Mouse (Mus musculus) thymus, adult 2 months (tissue): ENCODE results near the gene Rps10. TPM values are rescaled to one million over a fixed set of nuclear protein-coding genes. Genes with fewer than 3 reads are reported as not detected.

ENCODE experiments used
- DNase-seq: peaks from one replicate; pipeline ENCODE4 v3.0.0; 2021
- H3K27ac ChIP-seq: fragments of 200-500 bp; 2 replicates; pipeline ENCODE4 v1.5.1; 2012; ENCODE audit warnings: low read length, control low read depth; ENCODE audit not compliant: control insufficient read depth, insufficient read depth
- H3K27me3 ChIP-seq: fragments of 200-500 bp; 2 replicates; pipeline ENCODE4 v1.6.1; 2012; ENCODE audit warnings: mild to moderate bottlenecking, low read length, moderate library complexity, mixed read lengths; ENCODE audit not compliant: control insufficient read depth, insufficient read depth
- H3K36me3 ChIP-seq: fragments of 200-500 bp; 2 replicates; pipeline ENCODE4 v1.6.1; 2012; ENCODE audit warnings: mild to moderate bottlenecking, low read length, moderate library complexity; ENCODE audit not compliant: control insufficient read depth, insufficient read depth
- H3K4me1 ChIP-seq: fragments of 200-500 bp; replicated peaks from 2 replicates; pipeline ENCODE4 v1.6.1; 2012; ENCODE audit warnings: low read length; ENCODE audit not compliant: control insufficient read depth, insufficient read depth
- H3K4me3 ChIP-seq: fragments of 200-500 bp; 2 replicates; pipeline ENCODE4 v1.5.1; 2012; ENCODE audit warnings: mild to moderate bottlenecking, low read length, control low read depth, moderate library complexity; ENCODE audit not compliant: control insufficient read depth, insufficient read depth
- CTCF ChIP-seq: fragments of 200-500 bp; IDR thresholded peaks from 2 replicates; pipeline ENCODE4 v1.5.1; 2012; ENCODE audit warnings: mild to moderate bottlenecking, control low read depth, low read length, moderate library complexity, borderline replicate concordance; ENCODE audit not compliant: control insufficient read depth, poor library complexity, insufficient read depth; ENCODE audit errors: extremely low read depth
- POLR2A ChIP-seq: fragments of 200-500 bp; IDR thresholded peaks from 2 replicates; pipeline ENCODE4 v1.6.1; 2012; ENCODE audit warnings: mild to moderate bottlenecking, low read length, control low read depth, moderate library complexity; ENCODE audit not compliant: control insufficient read depth, poor library complexity, insufficient read depth; ENCODE audit errors: extremely low read depth
- WGBS: fragments of 180-500 bp; shearing (Covaris S2); methylation state at CpG from one replicate; pipeline ENCODE4 v1.1.7; 2018; 5-methylcytosine and 5-hydroxymethylcytosine counted together
- polyA plus RNA-seq: library from polyadenylated mRNA; depleted of rRNA; stranded (reverse); fragments of >200 nt; gene quantifications from 2 replicates; pipeline ENCODE4 v1.2.3, GENCODE M21; 2012

Rps10 gene
- polyA plus RNA-seq, 1 experiment = 2,025 TPM

- 93% methylated on average over 7 of the region's 7 CpGs for WGBS
- no peak overlapping the region for H3K4me3 ChIP-seq
- no peak for TF ChIP-seq POLR2A
- no peak for TF ChIP-seq CTCF
- DNase-seq = no peak
- no peaks in the 10 kb centered on the region for H3K4me1 ChIP-seq
- no peak overlapping the region for H3K27ac ChIP-seq
- H3K27me3 ChIP-seq = no peaks in the 10 kb centered on the region
- no peaks in the 10 kb centered on the region for H3K36me3 ChIP-seq
These were observed 39.8 kb upstream of the Rps10 start for GRCm38 (mm10) chr17:27676270-27676669.

DNA sequence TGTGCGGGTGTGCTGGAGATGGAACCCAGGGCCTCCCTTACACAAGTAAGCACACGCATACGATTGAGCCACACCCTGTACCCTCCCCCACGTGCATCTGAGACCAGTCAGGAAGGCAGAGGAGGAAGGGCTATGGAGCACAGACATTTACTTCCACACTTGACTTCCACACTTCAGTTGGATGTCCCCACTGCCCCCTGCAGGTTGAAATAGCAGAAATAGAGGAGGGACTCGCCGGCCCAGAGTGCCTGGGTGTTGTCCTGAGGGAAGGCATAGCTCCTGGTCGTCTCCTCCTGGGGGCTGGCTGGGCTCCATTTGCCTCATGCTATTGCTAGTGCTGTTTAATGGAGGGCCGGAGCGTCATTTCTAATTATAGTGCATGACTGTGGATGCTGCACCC is 39.0 kb upstream of the Rps10 start:
- 65% methylated on average over 9 of the region's 9 CpGs for WGBS
- TF ChIP-seq POLR2A (no peak), CTCF (no peak)
- Histone ChIP-seq H3K36me3 (no peaks in the 10 kb centered on the region), H3K27me3 (no peaks in the 10 kb centered on the region), H3K27ac (no peak overlapping the region), H3K4me3 (no peak overlapping the region), H3K4me1 (no peaks in the 10 kb centered on the region)
- DNase-seq = no peak

- Histone ChIP-seq H3K4me1 (no peaks in the 10 kb centered on the region), H3K4me3 (no peak overlapping the region), H3K27ac (no peak overlapping the region), H3K27me3 (no peaks in the 10 kb centered on the region), H3K36me3 (no peaks in the 10 kb centered on the region)
- DNase-seq = no peak
- TF ChIP-seq CTCF = no peak
- no peak for TF ChIP-seq POLR2A
- WGBS = 90% methylated on average over 7 of the region's 7 CpGs
These were observed 37.5 kb upstream of the Rps10 start for GRCm38 (mm10) chr17:27673945-27674344.

GRCm38 (mm10) chr17:27671720-27672119 is 35.3 kb upstream of the Rps10 start:
- no peaks in the 10 kb centered on the region for H3K36me3 ChIP-seq
- no peak; the same call in 1 of the 2 replicates for TF ChIP-seq CTCF
- no peak for TF ChIP-seq POLR2A
- WGBS = 82% methylated on average over 6 of the region's 6 CpGs
- H3K4me1 ChIP-seq = no peaks in the 10 kb centered on the region
- no peak overlapping the region for H3K4me3 ChIP-seq
- DNase-seq = no peak
- H3K27me3 ChIP-seq = no peaks in the 10 kb centered on the region
- H3K27ac ChIP-seq = no peak overlapping the region

DNA sequence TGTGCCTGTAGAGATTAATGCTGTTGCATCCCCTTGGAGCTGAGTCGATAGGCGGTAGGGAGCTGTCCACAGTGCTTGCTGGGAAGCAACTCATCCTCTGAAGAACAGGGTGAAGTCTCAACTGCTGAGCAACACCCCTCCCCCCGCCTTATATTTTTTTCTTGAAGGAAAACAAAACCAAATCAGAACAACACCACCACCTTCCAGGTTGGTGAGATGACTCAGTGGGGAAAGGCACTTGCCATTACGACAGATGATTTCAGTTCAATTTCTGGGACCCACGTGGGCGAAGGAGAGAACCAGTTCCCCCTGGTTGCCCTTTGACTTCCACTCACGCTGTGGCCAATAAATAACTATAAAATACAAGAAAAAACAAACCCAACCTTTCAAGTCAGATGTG is 22.3 kb upstream of the Rps10 start:
- 87% methylated on average over 7 of the region's 7 CpGs for WGBS
- DNase-seq = no peak
- Histone ChIP-seq H3K4me3 (no peak overlapping the region), H3K4me1 (peaks cover 26% of the 10 kb centered on the region), H3K27ac (no peak overlapping the region), H3K27me3 (no peaks in the 10 kb centered on the region), H3K36me3 (no peaks in the 10 kb centered on the region)
- TF ChIP-seq CTCF = no peak
- TF ChIP-seq POLR2A = no peak

DNA sequence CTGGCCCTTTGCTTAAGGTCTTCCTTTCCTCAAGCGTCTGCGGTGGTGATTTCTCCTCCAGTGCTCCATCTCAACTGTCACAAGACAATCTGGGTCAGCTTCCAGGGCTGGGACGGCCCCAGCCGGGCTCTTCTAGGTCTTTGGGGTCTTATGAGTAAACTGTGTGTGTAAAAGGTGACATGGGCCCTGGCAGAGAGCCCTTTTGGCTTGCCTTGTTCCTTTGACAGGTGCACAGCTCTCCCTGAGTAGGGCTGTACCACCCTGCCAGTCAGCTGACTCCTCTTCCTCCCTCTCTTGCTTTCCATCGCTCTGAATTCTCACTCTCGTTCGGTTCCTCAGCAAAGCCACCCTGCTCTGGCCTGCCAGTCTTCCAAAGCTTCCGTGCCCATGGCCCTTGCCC is 20.7 kb upstream of the Rps10 start:
- Histone ChIP-seq H3K27ac (no peak overlapping the region), H3K4me3 (no peak overlapping the region), H3K36me3 (no peaks in the 10 kb centered on the region), H3K4me1 (peaks cover 29% of the 10 kb centered on the region), H3K27me3 (no peaks in the 10 kb centered on the region)
- 59% methylated on average over 8 of the region's 8 CpGs for WGBS
- no peak for TF ChIP-seq POLR2A
- TF ChIP-seq CTCF = no peak
- no peak for DNase-seq

DNA sequence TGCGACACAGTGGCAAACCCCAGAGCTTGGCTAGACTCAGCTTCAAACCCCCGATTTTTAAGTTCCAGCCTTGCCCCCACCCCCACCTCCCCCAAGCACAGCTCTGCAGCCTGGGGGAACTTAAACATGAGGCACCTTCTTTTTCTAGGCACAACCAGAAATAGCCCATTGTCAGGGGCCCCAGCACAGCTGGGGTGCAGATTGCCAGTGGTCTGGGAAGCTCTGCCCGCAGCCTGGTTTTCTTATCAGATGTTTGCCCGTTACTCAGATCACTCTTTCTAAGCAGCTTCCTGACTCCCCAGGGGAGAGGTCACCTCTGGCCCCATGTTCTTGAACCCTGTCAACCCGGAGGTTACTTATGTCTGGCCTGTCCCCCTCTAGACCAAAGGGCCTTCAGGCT is 19.9 kb upstream of the Rps10 start:
- peak overlapping the region; percentile 64 for H3K4me3 ChIP-seq
- peaks cover 36% of the 10 kb centered on the region for H3K4me1 ChIP-seq
- DNase-seq = no peak
- H3K36me3 ChIP-seq = no peaks in the 10 kb centered on the region
- no peaks in the 10 kb centered on the region for H3K27me3 ChIP-seq
- TF ChIP-seq POLR2A (no peak), CTCF (no peak)
- no peak overlapping the region for H3K27ac ChIP-seq
- 9% methylated on average over 5 of the region's 5 CpGs for WGBS
